Mouse (Mus musculus) kidney, postnatal 36 days (tissue): ENCODE data around the gene Aldh1a2.

Experiments
- DNase-seq, 2 experiments: peaks; one replicate each; pipeline ENCODE4 v3.0.0; 2021 to 2022; ENCODE audit warnings: mixed read lengths in 2 of 2

Gene Aldh1a2

DNA sequence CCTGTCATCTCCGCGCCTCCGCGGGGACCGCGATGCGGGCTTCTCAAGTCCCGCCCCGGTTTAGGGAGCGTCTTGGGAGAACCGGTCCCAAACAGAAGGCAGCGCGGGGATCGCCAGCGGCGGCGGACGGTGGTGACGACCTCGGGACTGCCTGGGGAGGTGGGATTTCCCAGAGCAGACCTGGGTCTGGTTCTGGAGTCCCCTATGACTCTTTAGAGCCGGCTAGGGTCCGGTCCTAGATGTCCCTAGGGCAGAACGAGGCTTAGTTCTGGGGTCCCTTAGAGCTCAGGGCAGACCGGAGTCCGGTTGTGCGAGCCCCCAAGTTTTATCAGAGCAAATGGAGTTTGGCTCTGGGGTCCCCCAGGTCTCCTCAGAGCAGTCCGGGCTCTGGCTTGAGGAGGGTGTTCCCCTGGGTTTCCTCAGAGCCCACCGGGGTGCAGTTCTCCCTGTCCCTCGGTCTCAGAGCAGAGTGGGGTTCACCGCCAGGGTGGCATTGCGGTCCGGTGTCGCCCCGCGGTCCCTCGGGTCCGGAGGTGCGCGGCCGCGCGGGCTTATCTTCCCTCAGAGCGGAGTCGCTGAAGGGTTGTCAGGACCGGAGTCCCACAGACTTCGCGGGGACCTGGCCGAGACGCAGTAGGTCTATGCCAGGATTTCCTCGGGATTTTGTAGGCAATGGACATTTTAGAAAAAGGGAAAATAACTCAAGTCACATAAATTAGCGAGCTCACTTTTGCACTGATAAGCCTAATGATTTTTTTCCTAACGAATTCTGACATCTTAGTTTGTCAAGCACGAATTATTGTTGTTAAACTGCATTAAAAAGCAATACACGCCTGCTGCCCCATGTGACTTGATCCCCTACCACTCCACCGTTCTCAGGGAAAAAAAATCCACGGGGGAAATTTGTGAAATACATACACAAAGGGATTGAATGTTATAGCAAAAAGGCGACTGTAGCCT is 727 bp downstream of the Aldh1a2 start:
- DNase-seq = peak in 1 of 2 experiments; percentile 39

DNA sequence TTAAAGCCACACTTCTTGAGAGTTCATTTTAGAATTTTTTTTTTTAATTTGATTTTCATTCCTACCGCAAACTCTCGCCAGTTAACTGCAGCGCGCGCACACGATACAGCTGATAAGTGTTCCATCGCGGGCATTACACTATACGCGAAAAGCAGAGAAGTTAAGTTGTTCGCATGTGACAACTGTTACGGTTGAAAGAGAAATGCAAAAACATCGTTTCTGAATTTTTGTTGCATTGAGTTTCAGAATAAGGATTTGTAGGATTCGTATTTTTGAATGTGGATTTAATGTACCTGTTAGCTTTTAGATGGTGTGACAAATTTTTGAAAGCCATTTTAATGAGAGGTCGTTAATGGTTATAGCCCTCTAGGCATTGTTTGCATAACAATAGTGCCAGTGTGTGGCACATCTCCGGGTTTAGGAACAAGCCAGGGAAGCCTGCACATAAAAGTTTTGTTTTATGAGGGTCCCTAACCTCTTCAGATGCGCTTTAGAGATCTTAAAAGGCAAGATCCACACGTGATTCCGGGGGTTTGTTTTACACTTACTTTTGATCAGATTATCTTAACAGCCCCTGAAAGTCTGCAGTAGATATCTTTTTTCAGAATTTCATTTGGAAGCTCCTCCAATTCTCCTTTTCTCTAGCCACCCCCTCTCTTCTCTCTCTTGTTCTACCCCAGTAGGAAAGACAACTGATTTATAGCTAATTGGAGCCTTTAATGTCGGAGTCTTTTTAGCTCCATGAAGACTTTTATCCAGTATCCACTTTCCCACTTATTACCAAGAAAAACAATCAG is 1.6 kb downstream of the Aldh1a2 start:
- DNase-seq = peak in 1 of 2 experiments; percentile 2

DNA sequence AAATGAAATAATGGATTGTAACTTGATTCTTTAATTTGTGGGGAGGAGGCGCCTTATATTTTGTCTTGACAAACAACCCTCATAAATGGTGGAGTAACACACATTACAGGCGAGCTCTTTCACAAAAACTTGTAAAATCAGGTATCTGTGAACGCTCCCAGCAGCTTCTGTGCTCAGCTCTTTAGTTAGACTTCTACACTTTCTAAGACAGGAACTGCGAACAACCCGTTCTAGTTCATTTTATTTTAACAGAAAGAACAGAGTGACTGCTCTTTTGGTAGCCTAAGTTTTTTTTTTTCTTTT is 2.2 kb downstream of the Aldh1a2 start:
- DNase-seq = no peak

DNA sequence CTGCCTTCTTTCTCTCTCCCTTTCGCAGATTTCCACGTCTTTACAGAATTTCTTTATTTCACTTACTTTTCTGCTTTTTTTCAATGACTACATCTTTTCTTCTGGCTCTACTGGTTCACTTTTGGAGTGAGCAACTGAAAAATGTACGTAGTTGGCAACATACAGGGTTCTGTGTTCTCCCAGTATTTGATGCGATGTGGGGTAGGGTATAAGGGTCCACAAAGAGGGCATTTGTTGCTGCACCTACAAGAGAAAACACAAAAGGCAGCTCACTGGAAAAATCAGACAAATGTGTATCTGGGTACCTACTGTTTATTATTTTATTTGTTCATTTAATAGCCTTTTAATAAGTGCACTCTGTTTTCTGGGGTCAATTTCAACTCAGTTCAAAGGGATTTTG is 3.6 kb downstream of the Aldh1a2 start:
- DNase-seq = no peak

DNA sequence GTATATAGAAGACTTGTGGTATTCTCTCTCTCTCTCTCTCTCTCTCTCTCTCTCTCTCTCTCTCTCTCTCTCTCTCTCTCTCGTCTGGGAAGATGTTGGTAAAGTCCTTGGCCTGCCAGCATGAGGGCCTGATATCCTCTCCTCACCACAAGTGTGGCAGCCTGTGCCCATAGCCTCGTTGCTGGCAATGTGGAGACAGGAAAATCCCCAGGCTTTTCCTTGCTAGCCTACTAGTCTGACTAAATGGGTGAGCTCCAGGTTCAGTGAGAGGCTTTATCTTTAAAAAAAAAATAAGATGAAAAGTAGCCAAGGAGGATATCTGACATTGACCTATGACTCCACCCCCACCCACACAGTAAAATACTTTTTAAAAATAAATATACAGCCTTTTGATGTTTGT is 4.8 kb downstream of the Aldh1a2 start:
- DNase-seq = no peak

DNA sequence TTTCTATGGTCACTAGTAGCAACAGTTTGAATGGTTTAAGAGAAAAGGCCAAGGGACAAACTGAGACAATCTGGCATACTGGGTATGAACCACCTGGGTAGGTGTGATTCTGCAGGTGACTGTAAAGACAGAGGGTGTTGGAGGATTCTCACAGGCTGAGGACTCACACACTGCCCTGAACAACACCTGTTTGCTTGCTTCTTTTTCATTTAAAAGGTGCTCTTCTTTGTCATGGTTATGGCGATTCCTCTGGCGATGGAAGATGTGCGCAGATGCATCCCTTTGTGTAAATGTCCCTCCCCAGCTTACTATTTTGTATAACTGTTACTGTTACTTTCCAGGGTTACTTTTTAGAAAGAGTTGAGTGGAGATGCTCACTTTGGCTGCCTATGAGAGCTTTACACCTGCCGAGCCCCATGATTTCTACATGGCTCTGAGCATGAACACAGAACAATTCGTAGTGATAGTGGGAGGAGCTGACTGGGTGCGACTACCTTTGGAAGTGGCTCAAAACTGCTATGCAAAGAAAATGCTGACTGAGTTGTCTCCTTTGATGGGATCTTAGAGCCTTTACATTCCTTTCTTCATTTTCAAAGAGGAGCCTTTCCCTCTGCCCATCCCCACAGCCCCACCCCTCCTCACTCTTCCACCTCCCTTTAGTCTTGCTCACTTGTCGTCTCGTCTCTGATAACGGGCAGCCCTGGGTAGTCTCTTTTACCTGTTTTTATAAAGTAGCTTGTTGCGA is 11.8 kb downstream of the Aldh1a2 start:
- DNase-seq = no peak

DNA sequence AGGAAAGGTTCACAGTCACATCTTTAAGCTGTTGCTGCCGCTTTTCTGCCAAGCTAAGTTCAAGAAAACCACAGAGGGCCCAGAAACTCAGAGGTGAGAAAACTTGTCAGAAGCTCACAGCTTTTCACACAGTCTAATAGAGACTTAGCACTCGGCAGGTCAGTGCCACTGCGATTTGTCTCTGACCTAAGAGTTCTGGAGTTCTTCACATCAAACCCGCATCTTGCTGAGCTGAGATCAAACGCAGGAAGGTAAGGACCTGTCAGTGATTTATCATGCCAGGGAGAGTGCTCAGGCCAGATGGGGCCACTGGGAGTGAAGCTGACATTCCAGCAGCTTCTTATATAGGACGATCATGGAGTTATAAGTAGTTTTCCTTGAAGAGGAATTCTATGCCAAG is 14.4 kb downstream of the Aldh1a2 start:
- no peak for DNase-seq

DNA sequence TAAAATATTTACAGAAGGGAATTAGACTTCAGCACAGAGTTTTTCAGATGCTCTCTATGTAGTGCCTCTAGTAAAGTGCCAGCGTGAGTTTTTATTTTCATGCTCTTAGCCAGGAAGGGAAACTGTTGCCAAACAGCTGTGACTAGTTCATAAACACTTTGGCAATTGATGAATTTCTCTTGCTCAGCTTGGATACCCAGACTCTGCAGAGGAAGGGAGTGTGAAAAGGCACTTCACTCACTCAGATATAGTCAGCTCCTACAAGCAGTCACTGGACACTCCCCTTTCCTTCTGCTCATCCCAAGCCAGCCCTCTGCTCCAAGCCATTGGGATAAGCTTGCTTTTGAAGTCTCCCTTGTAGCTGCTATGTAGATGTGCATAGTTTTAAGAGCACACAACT is 21.0 kb downstream of the Aldh1a2 start:
- no peak for DNase-seq

DNA sequence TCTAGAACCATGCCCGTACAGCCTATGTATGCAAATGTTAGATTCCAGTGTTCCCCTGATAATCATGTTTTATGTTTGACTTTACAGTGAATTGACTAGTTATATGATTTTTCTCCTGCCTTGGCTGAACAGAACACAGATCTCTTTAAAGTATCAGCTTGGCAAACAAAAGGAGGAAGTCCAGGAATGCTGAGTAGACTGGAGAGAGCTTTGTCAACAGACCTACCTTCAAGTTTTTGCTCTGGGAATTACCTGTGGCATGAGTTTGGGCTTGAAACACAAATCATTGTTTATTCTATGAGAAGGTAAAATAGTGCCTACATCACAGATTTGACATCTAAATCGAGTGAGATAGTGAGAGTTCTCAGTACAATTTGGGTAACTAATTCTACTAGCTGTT is 24.3 kb downstream of the Aldh1a2 start:
- no peak for DNase-seq

DNA sequence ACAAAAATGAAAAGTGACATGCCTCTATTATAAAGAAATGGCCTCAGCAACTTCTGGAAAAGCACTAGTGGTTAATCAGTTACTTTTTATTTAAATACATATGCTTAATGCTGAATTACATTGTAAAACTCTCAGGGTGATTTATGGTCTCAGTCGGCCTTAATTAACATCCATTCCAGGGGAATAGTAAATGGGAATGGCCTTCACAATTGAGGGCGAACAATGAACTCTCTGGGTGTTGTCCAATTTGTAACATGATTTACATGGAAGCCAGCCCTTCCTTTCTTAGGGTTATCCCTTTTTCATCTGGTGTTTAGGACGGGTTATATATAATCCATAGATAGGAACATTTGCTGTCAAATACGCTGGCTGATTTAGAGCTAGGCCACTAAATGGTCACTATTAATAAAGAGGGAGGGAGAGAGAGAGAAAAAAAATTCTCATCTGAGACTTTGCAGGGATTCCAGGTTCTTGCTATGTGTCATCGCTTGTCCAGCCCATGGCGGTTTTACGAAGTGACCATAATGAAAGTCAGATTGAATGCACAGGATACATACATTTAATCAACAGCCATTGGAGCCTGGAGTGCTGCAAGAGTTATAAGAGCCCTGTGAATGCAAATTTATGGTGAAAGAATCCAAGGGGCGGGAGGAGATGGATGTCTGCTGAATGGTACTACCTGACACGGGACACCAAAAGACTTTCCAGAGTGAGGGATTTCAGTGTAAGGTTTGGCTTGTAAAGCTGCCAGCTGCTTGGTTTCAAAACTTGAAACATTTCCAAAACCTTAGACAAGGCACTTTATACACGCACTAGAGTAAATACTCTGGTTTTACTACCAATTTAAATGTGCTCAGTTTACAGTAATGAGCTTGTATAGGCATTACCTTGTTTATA is 26.2 kb downstream of the Aldh1a2 start:
- no peak for DNase-seq

DNA sequence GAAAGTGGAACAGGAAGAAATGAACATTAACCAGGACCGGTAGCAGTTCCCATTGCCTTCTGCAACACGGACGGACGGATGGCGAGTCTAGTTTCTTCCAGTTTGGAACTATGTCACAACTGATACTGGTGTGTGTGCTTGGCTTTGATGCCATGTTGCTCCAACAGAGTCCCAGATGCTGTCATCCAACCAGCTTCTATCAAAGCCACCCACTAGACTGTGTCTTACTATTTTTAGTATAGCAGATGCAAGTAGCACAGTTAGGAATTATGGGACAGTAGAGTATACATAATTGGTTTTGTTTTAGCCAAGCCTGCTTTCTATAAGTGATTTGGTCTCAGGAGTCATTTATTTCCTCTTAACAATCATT is 26.8 kb downstream of the Aldh1a2 start:
- DNase-seq = no peak

DNA sequence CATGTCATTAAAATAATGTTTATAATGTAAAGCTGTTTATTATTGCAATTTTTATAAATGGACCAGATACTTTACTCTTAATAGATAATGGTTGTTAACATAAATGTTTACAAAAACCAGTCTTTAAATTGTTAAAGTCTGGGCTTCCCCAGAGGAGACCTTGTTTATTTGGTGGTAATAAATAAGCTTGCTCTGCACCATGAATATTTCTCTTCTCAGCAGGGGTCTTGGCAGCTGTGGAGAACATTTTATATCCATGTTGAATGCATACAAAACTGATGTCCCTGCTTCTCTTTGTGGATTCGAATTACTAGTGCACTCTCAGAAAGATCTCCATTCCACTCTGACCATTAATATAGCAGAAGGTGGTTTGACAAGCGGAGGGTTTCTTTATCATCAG is 38.8 kb downstream of the Aldh1a2 start:
- no peak for DNase-seq

DNA sequence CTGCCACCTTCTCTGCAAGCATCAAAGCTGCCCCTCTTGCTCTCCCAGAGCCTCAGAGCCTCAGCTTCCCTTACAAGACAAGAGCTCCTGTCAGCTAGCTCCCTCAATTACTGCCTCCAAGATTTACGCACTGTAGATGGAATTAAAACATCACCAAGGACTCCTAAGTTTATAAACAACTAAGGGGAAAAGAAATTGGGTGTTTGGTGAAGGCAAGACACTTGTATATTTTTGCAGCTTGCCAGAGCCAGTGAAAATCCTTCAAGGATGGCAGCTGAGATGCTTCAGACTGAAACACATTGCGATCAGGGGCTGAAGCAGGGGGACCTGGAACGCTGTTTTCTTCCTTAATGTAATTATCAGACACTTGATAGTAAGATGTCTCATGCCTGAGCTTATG is 47.1 kb downstream of the Aldh1a2 start:
- DNase-seq = no peak

DNA sequence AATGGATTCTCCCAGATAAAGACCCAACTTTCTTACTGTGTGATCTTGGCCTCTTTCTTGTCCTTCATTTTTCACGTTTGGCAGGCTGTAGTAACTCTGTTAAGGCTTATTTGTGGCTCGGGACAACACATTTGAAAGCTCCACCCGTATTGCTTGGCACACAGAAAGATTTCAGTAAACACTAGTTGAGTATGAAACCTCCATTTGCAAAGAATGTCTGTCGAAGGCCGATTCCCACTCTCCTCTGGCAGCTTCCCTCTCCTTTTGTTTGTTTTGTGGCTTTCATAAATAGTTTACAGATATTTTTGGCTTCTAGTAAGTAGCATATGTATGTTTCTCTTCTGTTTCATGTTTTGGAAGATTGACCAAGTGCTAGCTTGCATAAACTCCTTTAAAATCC is 54.1 kb downstream of the Aldh1a2 start:
- DNase-seq = no peak

DNA sequence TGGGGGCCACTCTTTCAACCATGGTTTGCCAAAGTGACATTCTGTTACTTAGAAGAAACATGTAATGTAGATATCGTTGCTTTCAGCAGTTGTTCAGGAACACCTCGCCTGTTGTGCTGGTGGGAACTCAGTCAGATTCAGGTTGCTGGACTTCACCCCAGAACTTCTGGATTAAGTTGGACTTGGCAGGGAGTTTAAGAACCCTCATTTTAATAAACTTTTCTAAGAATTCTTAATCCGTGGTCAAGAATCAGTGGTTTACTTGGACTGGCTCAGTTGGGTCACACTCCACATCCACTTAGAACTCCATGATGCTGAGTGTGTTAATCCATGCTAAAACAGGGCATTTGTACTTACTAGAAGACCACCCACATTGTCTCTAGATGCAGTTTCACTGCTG is 54.6 kb downstream of the Aldh1a2 start:
- peak in 1 of 2 experiments; percentile 17 for DNase-seq

DNA sequence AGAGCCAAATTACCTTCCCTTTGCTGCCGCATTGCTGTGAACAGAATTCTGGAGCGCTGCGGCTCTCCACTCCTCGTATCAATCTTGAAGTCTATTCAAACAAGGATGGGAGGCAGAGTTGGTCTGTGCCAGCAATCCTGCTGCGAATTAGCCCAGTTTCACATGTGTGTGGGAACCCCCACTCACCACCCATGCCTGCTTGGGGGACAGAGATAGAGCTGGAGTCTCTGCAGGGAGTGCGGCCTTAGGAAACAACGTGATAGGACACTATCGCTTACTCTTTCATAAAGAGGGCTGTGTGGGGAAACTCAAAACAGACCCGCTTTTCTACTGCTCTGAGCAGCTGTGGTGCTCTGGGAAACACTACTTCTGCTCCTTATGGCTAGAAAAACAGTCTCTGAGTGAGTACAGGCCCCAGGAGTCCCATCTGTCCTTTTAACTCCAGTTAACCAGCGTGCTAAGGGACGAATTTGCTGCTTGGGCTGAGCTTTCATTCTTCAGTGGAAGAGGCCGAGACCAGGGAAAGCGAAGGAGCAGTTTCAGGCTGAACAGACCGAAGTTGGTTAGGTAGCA is 60.6 kb downstream of the Aldh1a2 start:
- DNase-seq = no peak

DNA sequence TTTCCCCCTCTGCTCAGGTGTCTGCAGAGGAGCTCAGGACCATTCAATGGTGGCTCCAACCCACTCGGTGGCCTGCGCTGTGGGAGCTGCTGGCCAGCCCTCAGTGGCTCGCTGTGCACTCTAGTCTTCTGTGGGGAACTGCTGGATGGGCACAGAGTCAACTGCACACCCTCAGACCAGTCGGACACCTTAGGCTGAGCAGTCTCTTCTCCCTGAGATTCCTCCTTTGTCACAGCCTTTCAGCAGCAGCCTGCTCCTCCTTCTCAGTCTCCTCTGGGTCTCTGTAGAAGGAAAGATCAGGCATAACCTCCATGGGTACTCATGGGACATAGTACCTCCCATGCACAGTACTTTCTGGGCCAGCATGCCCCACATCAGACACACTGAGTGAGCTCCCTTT is 63.2 kb downstream of the Aldh1a2 start:
- no peak for DNase-seq

DNA sequence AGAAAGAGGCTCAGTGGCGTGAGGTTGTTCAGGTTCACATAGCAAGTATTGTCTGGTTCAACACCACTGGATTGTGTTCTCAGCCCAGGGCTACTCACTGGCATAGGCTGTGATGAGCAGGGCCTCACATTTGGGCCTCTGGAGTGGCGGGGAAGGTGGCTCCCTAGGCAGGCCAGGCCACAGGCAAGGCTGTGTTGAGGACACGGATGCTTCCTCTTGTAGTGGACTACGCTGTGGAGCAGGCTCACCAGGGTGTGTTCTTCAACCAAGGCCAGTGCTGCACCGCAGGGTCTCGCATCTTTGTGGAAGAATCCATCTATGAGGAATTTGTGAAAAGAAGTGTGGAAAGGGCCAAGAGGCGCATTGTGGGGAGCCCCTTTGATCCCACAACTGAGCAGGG is 67.6 kb downstream of the Aldh1a2 start:
- no peak for DNase-seq

DNA sequence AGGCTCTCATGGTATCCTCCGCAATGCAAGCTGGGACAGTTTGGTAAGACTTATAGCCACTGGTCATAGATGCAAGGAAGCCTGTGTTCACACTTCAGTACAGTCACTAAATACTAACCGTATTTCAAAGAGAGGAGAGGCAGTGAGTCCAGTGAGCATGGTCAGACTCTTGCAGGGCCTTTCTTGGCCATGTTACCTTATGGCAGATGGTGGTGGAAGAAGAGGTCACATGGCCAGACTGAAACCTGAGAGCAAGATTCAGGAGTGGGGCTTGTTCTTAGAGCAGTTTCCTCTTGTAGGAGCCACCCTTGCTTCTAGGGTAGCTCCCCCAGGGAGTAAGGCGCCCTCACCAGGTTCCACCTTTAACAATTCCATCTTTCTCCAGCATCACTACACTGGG is 69.6 kb downstream of the Aldh1a2 start:
- no peak for DNase-seq

DNA sequence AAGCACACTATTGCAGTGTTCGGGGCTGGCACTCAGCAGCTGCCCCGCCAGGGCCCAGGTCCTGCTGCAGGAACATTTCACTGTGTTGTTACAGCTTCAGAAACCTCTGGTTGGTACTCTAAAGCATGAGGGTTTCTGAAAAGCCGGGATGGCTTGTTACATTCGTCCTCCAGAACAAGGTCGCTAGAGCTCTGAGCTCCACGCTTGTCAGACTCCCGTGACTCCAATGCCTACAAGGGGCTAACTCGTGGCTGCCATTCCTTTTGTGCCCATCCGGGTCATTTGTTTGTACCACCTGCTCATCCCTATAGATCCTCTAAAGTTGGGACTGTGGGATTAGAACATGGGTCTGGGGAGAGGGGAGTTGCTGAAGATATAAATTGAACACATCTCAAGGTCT is 70.8 kb downstream of the Aldh1a2 start:
- no peak for DNase-seq

DNA sequence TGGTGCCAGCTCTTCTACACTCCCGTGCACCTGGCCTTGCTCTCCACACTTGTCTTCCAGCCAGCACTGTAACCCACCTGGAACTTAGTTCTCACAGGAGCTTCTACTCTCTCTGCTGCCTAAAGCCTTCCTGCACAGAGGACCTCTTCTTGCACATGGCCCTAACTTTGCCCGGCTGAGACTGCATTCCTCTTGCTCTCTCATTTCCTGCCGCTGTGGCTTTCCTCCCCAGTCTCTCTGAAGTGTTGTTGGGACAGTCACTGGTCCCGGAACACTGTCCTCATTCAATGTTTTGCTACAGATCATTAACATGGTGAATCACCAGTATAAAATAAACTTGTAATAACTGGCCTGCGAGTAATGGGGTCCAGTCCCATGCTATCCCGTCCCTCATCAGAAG is 73.1 kb downstream of the Aldh1a2 start:
- no peak for DNase-seq

DNA sequence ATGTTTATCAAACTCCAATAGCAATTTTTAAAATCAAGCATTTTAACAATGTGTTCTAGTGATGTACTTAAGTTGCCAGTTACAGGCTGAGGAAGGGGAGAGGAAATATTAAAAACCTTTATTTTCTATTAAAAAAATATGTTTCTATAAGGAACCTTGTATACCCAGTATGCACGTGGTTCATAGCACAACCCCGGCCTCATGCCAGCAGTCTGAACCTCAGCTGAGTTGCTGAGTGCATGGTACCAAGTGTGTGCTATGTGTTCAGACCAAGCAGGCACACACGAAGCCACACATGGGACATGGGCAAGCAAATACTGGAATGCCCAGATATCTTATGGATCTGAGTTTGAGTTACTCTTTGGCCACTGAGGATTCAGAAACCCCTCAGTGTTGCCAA is 74.2 kb downstream of the Aldh1a2 start:
- DNase-seq = no peak
